8 mouse cellular contexts compared by ENCODE assay signal in the genomic region with DNA sequence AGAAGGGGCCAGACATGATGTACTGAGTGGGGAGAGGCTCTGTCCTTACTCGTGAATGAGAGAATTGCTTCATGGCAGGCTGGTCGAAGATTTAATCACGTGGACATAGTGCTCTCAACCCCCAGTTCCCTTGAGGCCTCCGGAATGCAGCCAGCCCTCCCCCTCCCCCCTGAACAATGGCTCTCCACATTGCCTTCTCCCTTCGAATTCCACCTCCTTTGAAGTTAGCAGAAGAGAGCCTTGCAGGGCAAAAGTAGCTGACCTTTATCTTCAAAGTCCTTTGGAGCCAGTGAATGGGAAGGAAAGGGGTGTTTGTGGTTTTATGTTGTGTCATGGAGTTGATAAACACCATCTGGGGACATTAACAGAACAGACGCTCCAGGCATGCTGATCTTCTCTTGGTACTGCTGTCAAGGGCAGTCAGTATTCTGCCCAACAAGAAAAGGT.
DNase-seq lines count a peak whose midpoint lies in the region; ATAC-seq and TF ChIP-seq lines count a peak whose summit lies in the region.

No protein-coding gene starts in this region.

- no peak overlapping the region for H3K27ac ChIP-seq in kidney, adult 2 months (ENCODE audit: insufficient read depth, low read depth, low read length)
- no peak overlapping the region for H3K27ac ChIP-seq in kidney, postnatal 0 days
- H3K27ac ChIP-seq in midbrain, embryonic 15.5 days, result no peak overlapping the region

- DNase-seq in kidney, adult 2 months, result peak; percentile 3
- no peak for DNase-seq in kidney, adult 11 months
- DNase-seq in brain, embryonic 14.5 days (ENCODE audit: low read depth), result peak; percentile 55
- DNase-seq in kidney, postnatal 0 days (ENCODE audit: low spot score), result peak; percentile 72
- no peak for DNase-seq in spleen, postnatal 4 days (ENCODE audit: low spot score in 2 of 2)
- DNase-seq in ovary, postnatal 36 days (ENCODE audit: low spot score), result no peak
- DNase-seq in cerebellum, adult 9-11 months, result no peak

- H3K4me1 ChIP-seq in kidney, adult 2 months (ENCODE audit: control insufficient read depth, insufficient read depth, low read length), result no peaks in the 10 kb centered on the region
- no peaks in the 10 kb centered on the region for H3K4me1 ChIP-seq in kidney, postnatal 0 days (replicated peaks; ENCODE audit: insufficient read depth, low read length)
- no peaks in the 10 kb centered on the region for H3K4me1 ChIP-seq in midbrain, embryonic 15.5 days

- H3K27me3 ChIP-seq in kidney, adult 2 months (replicated peaks; ENCODE audit: control insufficient read depth, insufficient read depth, low read length), result no peaks in the 10 kb centered on the region
- no peaks in the 10 kb centered on the region for H3K27me3 ChIP-seq in kidney, postnatal 0 days (ENCODE audit: insufficient read depth, low read length)
- peaks cover 8% of the 10 kb centered on the region for H3K27me3 ChIP-seq in midbrain, embryonic 15.5 days (replicated peaks)

- TF ChIP-seq CTCF in kidney, adult 2 months (conservative IDR thresholded peaks at IDR 0.05; ENCODE audit: insufficient read depth, insufficient read length, low read depth, low read length), result no peak
- no peak for TF ChIP-seq CTCF in brain, embryonic 14.5 days (IDR thresholded peaks at IDR 0.05; ENCODE audit: borderline replicate concordance, extremely low read depth, insufficient read depth, insufficient read length)
- no peak for TF ChIP-seq CTCF in kidney, postnatal 0 days (IDR thresholded peaks at IDR 0.05; ENCODE audit: low read depth)

- 18% methylated on average over 6 of the region's 6 CpGs for WGBS in kidney, adult 2 months
- 22% methylated on average over 6 of the region's 6 CpGs for WGBS in kidney, postnatal 0 days
- 25% methylated on average over 6 of the region's 6 CpGs for WGBS in midbrain, embryonic 15.5 days

- no peak overlapping the region for H3K9ac ChIP-seq in kidney, postnatal 0 days (ENCODE audit: low read depth, low read length)
- no peak overlapping the region for H3K9ac ChIP-seq in midbrain, embryonic 15.5 days

- no peak overlapping the region for H3K4me3 ChIP-seq in kidney, adult 2 months (ENCODE audit: insufficient read depth, low read depth, low read length)
- no peak overlapping the region for H3K4me3 ChIP-seq in kidney, postnatal 0 days (replicated peaks; ENCODE audit: low read depth, low read length)
- H3K4me3 ChIP-seq in midbrain, embryonic 15.5 days, result no peak overlapping the region

- no peaks in the 10 kb centered on the region for H3K9me3 ChIP-seq in kidney, postnatal 0 days (replicated peaks; ENCODE audit: low read length)
- no peaks in the 10 kb centered on the region for H3K9me3 ChIP-seq in midbrain, embryonic 15.5 days

- no peaks in the 10 kb centered on the region for H3K36me3 ChIP-seq in kidney, adult 2 months (ENCODE audit: control insufficient read depth, insufficient read depth, low read length)
- no peaks in the 10 kb centered on the region for H3K36me3 ChIP-seq in kidney, postnatal 0 days (ENCODE audit: insufficient read depth, low read length)
- H3K36me3 ChIP-seq in midbrain, embryonic 15.5 days (replicated peaks), result no peaks in the 10 kb centered on the region

- ATAC-seq in kidney, postnatal 0 days (replicated peaks; ENCODE audit: low FRiP score, low read depth), result peak; percentile 46; the same call in 1 of the 2 replicates
- ATAC-seq in midbrain, embryonic 15.5 days (replicated peaks), result peak; percentile 45

- TF ChIP-seq POLR2A in kidney, adult 2 months (IDR thresholded peaks at IDR 0.05; ENCODE audit: low read depth, low read length), result no peak
- no peak for TF ChIP-seq POLR2A in brain, embryonic 14.5 days (IDR thresholded peaks at IDR 0.05; ENCODE audit: borderline replicate concordance, extremely low read depth, insufficient read depth, insufficient read length, poor library complexity, severe bottlenecking)

- no peak overlapping the region for H3K4me2 ChIP-seq in kidney, postnatal 0 days (ENCODE audit: low read length)
- H3K4me2 ChIP-seq in midbrain, embryonic 15.5 days, result no peak overlapping the region

Comparison
In these comparisons a context has a peak if more than half of its experiments do, and no peak if none do; other contexts are left out.
1. DNase-seq: peak in kidney, adult 2 months (single experiment), brain, embryonic 14.5 days (single experiment) and kidney, postnatal 0 days (single experiment); none in kidney, adult 11 months (single experiment), spleen, postnatal 4 days (0 of 2), ovary, postnatal 36 days (single experiment) and cerebellum, adult 9-11 months (single experiment).